Mouse (Mus musculus) heart, postnatal 0 days (tissue): ENCODE results near the gene Nodal. TPM values are rescaled to one million over a fixed set of nuclear protein-coding genes. Genes with fewer than 3 reads are reported as not detected.

Source experiments
- ATAC-seq: fragments of 200-750 bp; cut with Nextera tagmentation; 2 replicates; pipeline ENCODE4 v1.8.0; 2017; ENCODE audit warnings: low read depth, moderate number of reproducible peaks, moderate library complexity; ENCODE audit not compliant: insufficient read depth
- DNase-seq: peaks from one replicate; pipeline ENCODE4 v3.0.0-alpha.2; 2016; ENCODE audit warnings: low spot score
- H3K27ac ChIP-seq: fragments of 300-500 bp; sonication (generic); 2 replicates; pipeline ENCODE4 v1.5.1; 2014; ENCODE audit warnings: low read depth, mild to moderate bottlenecking
- H3K27me3 ChIP-seq: fragments of 300-500 bp; sonication (generic); 2 replicates; pipeline ENCODE4 v1.6.1; 2014; ENCODE audit warnings: low read length, mixed read lengths; ENCODE audit not compliant: control insufficient read depth, insufficient read depth
- H3K36me3 ChIP-seq: fragments of 300-500 bp; sonication (generic); replicated peaks from 2 replicates; pipeline ENCODE4 v1.6.1; 2014; ENCODE audit warnings: low read length, mixed read lengths; ENCODE audit not compliant: control insufficient read depth, insufficient read depth
- H3K4me1 ChIP-seq: fragments of 300-500 bp; sonication (generic); 2 replicates; pipeline ENCODE4 v1.6.1; 2014; ENCODE audit warnings: antibody characterized with exemption; ENCODE audit not compliant: control insufficient read depth, insufficient read depth
- H3K4me2 ChIP-seq: fragments of 300-500 bp; sonication (generic); 2 replicates; pipeline ENCODE4 v1.6.1; 2014; ENCODE audit warnings: low read depth, mild to moderate bottlenecking, low read length, moderate library complexity
- H3K4me3 ChIP-seq: fragments of 300-500 bp; sonication (generic); 2 replicates; pipeline ENCODE4 v1.5.1; 2014; ENCODE audit warnings: low read depth, low read length
- H3K9ac ChIP-seq: fragments of 300-500 bp; sonication (generic); replicated peaks from 2 replicates; pipeline ENCODE4 v1.6.1; 2014; ENCODE audit warnings: low read depth, low read length, mixed read lengths
- H3K9me3 ChIP-seq: fragments of 300-500 bp; sonication (generic); replicated peaks from 2 replicates; pipeline ENCODE4 v1.6.1; 2016; ENCODE audit warnings: low read length; ENCODE audit not compliant: control insufficient read depth
- CTCF ChIP-seq: IDR thresholded peaks from 2 replicates; pipeline ENCODE4 v1.5.1; 2016; ENCODE audit warnings: antibody characterized with exemption, control low read depth, low read depth
- EP300 ChIP-seq: IDR thresholded peaks from 2 replicates; pipeline ENCODE4 v1.6.1; 2016; ENCODE audit warnings: antibody characterized with exemption, low read depth
- WGBS: fragments of 180-500 bp; shearing (Covaris S2); extraction: QIAGEN DNeasy Blood & Tissue Kit; methylation state at CpG from one replicate; pipeline ENCODE4 v1.1.7; 2014; 5-methylcytosine and 5-hydroxymethylcytosine counted together
- polyA plus RNA-seq: library from polyadenylated mRNA; unstranded; fragments of >200 nt; fragmentation: Nextera tagmentation; extraction: Ambion mirVana; gene quantifications from 2 replicates; pipeline ENCODE4 v1.2.1, GENCODE M21; 2015
- total RNA-seq: library from RNA; depleted of rRNA; stranded (reverse); fragments of >200 nt; gene quantifications from 2 replicates; pipeline ENCODE4 v1.2.3, GENCODE M21; 2014; ENCODE audit warnings: low replicate concordance; rRNA removed

Gene Nodal
- total RNA-seq (0.12 TPM in 1 of 2 replicates, not detected in the other), polyA plus RNA-seq (0.23 and 0.45 TPM in 2 replicates)

- Histone ChIP-seq H3K4me3 (peak within 1 kb of the TSS; percentile 40), H3K27me3 (peaks cover 71% of the 10 kb centered on the region), H3K9ac (0 out of 2 replicates have a peak within 1 kb of the TSS, but pooled peaks have one; percentile 1), H3K4me2 (peak within 1 kb of the TSS; percentile 58), H3K9me3 (no peaks in the 10 kb centered on the region), H3K36me3 (no peaks in the 10 kb centered on the region), H3K4me1 (peaks cover 9% of the 10 kb centered on the region), H3K27ac (no peak within 1 kb of the TSS)
- 28% methylated on average over 10 of the region's 10 CpGs for WGBS
- ATAC-seq, result no peak
- TF ChIP-seq CTCF, result no peak
- no peak for TF ChIP-seq EP300
- DNase-seq, result no peak
Observed at GRCm38 (mm10) chr10:61417672-61418071, at the start of gene Nodal. Gene Nodal (plus strand): TSS chr10:61417972.

DNA sequence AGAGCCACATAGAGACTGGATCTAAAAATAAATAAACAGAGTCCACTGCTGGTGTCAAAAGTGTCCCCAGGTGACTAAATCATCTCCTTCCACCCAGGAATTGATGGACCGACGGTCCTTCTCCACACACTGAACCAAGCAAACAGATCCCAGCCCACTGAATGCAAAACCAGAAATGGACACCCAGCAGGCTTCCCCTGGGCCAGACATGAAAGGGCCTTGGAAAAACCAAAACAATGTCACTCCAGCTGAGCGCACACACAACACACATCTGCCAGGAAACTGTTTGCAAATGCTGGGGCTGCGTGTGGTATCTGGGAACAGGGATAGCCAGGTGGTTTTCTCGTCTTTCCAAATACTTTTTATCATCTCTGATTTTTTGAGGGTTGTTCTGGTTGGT lies 48.0 kb upstream of the Nodal start:
- WGBS, result 72% methylated on average over 5 of the region's 5 CpGs

DNA sequence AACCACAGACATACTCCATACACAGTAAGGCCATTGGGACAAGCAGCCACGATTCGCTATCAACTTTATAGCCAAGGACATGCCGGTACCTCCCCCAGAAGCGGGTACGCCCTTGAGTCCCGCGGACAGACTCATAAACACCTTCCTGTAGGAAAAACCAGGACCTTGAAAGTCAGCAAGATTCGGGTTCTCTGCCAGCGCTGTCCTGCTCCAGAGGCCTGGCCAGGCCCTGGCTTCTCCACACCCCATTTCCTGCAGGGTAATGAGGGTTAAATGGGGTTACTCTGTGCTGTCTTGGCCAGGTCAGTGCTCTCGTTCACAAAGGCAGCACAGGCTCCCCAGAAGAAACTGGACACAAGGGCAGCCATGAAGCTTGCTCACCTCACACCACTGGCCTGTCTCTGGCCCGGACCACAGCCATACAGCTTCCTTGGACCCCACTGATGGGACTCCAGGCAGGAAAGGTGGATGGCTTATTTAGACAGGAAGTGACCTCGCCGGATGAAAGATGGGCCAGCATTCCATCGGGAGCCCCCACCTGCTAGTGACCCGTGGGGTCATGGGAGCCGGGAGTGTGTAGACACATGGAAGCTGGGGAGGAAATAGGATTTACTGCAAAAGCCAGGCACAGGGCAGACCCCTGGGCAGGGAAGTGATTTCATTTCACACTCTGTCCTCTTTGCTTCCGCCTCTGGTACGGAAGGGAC lies 47.3 kb upstream of the Nodal start:
- no peaks in the 10 kb centered on the region for H3K27me3 ChIP-seq
- peaks cover 51% of the 10 kb centered on the region for H3K4me1 ChIP-seq
- no peak overlapping the region for H3K9ac ChIP-seq
- H3K36me3 ChIP-seq, result no peaks in the 10 kb centered on the region; the same call in 1 of the 2 replicates
- H3K4me3 ChIP-seq, result no peak overlapping the region
- DNase-seq, result no peak
- peak overlapping the region; percentile 84 for H3K27ac ChIP-seq
- peak; percentile 52 for ATAC-seq
- no peaks in the 10 kb centered on the region for H3K9me3 ChIP-seq
- H3K4me2 ChIP-seq, result no peak overlapping the region
- 59% methylated on average over 18 of the region's 18 CpGs for WGBS
- no peak for TF ChIP-seq CTCF
- peak; percentile 78; the same call in 1 of the 2 replicates for TF ChIP-seq EP300

More for the DNA sequence above, 48.0 kb upstream of the Nodal start:
- no peaks in the 10 kb centered on the region; the same call in 1 of the 2 replicates for H3K36me3 ChIP-seq
- H3K4me2 ChIP-seq, result no peak overlapping the region
- peak overlapping the region; percentile 84 for H3K27ac ChIP-seq
- peak overlapping the region; percentile 35 for H3K9ac ChIP-seq
- no peaks in the 10 kb centered on the region for H3K9me3 ChIP-seq
- ATAC-seq, result no peak
- TF ChIP-seq CTCF (no peak), EP300 (no peak)
- no peaks in the 10 kb centered on the region for H3K27me3 ChIP-seq
- peaks cover 44% of the 10 kb centered on the region for H3K4me1 ChIP-seq
- DNase-seq, result no peak
- no peak overlapping the region for H3K4me3 ChIP-seq

- ATAC-seq (no peak), DNase-seq (no peak)
- Histone ChIP-seq H3K4me1 (peaks cover 52% of the 10 kb centered on the region), H3K27ac (peak overlapping the region; percentile 84), H3K4me2 (no peak overlapping the region), H3K4me3 (no peak overlapping the region), H3K27me3 (no peaks in the 10 kb centered on the region), H3K36me3 (no peaks in the 10 kb centered on the region; the same call in 1 of the 2 replicates), H3K9me3 (no peaks in the 10 kb centered on the region), H3K9ac (no peak overlapping the region)
- 64% methylated on average over 9 of the region's 9 CpGs for WGBS
- TF ChIP-seq CTCF (no peak), EP300 (no peak)
Observed at GRCm38 (mm10) chr10:61371884-61372584, 45.7 kb upstream of the Nodal start.

DNA sequence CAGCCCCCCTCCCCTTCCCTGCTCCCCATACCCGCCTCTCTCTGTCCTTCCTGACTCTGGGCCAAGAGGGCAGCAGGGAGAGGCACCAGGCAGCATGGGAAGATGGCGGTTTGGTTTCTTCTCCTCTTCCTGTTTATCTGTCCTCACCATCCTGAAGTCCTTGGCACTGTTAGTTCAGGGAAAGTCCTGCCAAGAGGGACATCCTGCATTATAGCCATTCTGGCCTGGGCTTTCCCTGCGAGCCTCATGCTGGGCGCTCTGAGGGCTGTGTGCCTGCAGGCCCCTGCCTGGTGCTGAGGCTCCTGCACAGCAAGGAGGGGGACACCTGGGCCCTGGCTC lies 45.2 kb upstream of the Nodal start:
- no peak overlapping the region for H3K9ac ChIP-seq
- H3K27ac ChIP-seq, result peak overlapping the region; percentile 27
- H3K4me3 ChIP-seq, result no peak overlapping the region
- peaks cover 52% of the 10 kb centered on the region for H3K4me1 ChIP-seq
- H3K4me2 ChIP-seq, result no peak overlapping the region
- TF ChIP-seq EP300 (no peak), CTCF (no peak)
- H3K36me3 ChIP-seq, result no peaks in the 10 kb centered on the region; the same call in 1 of the 2 replicates
- no peak for ATAC-seq
- no peak for DNase-seq
- 48% methylated on average over 4 of the region's 4 CpGs for WGBS
- no peaks in the 10 kb centered on the region for H3K27me3 ChIP-seq
- H3K9me3 ChIP-seq, result no peaks in the 10 kb centered on the region
